Mouse (Mus musculus) G1E (cell line): ENCODE data around the gene Sec63. TPM values are rescaled to one million over a fixed set of nuclear protein-coding genes. Genes with fewer than 3 reads are reported as not detected.

Source experiments
- ATAC-seq: 2 replicates; pipeline ENCODE4 v1.8.0; 2016; ENCODE audit warnings: mild to moderate bottlenecking; ENCODE audit not compliant: insufficient number of reproducible peaks, poor library complexity, low FRiP score, severe bottlenecking; ENCODE audit errors: extremely low read depth
- DNase-seq: peaks from one replicate; pipeline ENCODE4 v3.0.0; 2012; ENCODE audit warnings: low spot score
- H3K27me3 ChIP-seq: 2 replicates; pipeline ENCODE4 v1.6.1; 2012; ENCODE audit warnings: mild to moderate bottlenecking, low read length, inconsistent platforms; ENCODE audit not compliant: insufficient read depth
- H3K36me3 ChIP-seq: replicated peaks from 2 replicates; pipeline ENCODE3; 2012; ENCODE audit warnings: mild to moderate bottlenecking, inconsistent platforms
- H3K4me1 ChIP-seq: 2 replicates; pipeline ENCODE4 v1.6.1; 2012; ENCODE audit warnings: low read depth, low read length, inconsistent platforms, mixed read lengths; ENCODE audit not compliant: insufficient read depth
- H3K4me3 ChIP-seq: 2 replicates; pipeline ENCODE4 v1.5.1; 2012; ENCODE audit warnings: low read depth, mild to moderate bottlenecking, inconsistent platforms, low read length, moderate library complexity, mixed read lengths
- H3K9me3 ChIP-seq: replicated peaks from 2 replicates; pipeline ENCODE4 v1.6.1; 2012; ENCODE audit warnings: inconsistent platforms
- CTCF ChIP-seq: IDR thresholded peaks from 2 replicates; pipeline ENCODE4 v1.5.1; 2012; ENCODE audit warnings: low read depth, low read length, inconsistent platforms, mixed read lengths
- GATA1 ChIP-seq: IDR thresholded peaks from 2 replicates; pipeline ENCODE4 v1.6.1; 2012; ENCODE audit warnings: borderline replicate concordance, low read length, inconsistent platforms, mixed read lengths
- GATA2 ChIP-seq: IDR thresholded peaks from 2 replicates; pipeline ENCODE4 v1.6.1; 2012; ENCODE audit warnings: low read depth, low read length, inconsistent platforms, borderline replicate concordance
- POLR2AphosphoS5 ChIP-seq: IDR thresholded peaks from 2 replicates; pipeline ENCODE4 v1.6.1; 2012; ENCODE audit warnings: low read depth, low read length, inconsistent platforms; ENCODE audit not compliant: insufficient replicate concordance
- TAL1 ChIP-seq: conservative IDR thresholded peaks from 2 replicates; pipeline ENCODE4 v1.6.1; 2012; ENCODE audit warnings: low read depth, low read length, inconsistent platforms, mixed read lengths
- polyA plus RNA-seq: library from polyadenylated mRNA; stranded (reverse); fragments of >175 nt; gene quantifications from 2 replicates; pipeline ENCODE4 v1.2.3, GENCODE M21; 2012
- total RNA-seq, 2 experiments: library from RNA; stranded (forward) in 1 of 2; stranded (reverse) in 1 of 2; fragments of 200-1000 nt in 1 of 2; fragments of >200 nt in 1 of 2; fragmentation: Nextera tagmentation in 1 of 2; gene quantifications; 2 replicates each; pipeline ENCODE4 v1.2.3; 2014 to 2017

The Sec63 gene
- total and polyA plus RNA-seq, 3 experiments: 4.0 to 17.5 (median 15.6) TPM

GRCm38 (mm10) chr10:42843416-42843815, 82.1 kb downstream of the Sec63 start:
- ATAC-seq: no peak
- TF ChIP-seq GATA2 (no peak), GATA1 (no peak), TAL1 (no peak), POLR2AphosphoS5 (no peak), CTCF (no peak)
- peaks cover under 1% of the 10 kb centered on the region; the same call in 1 of the 2 replicates for H3K4me1 ChIP-seq
- H3K4me3 ChIP-seq: no peak overlapping the region
- no peaks in the 10 kb centered on the region for H3K9me3 ChIP-seq
- no peaks in the 10 kb centered on the region for H3K36me3 ChIP-seq
- H3K27me3 ChIP-seq: no peaks in the 10 kb centered on the region
- DNase-seq: no peak

DNA sequence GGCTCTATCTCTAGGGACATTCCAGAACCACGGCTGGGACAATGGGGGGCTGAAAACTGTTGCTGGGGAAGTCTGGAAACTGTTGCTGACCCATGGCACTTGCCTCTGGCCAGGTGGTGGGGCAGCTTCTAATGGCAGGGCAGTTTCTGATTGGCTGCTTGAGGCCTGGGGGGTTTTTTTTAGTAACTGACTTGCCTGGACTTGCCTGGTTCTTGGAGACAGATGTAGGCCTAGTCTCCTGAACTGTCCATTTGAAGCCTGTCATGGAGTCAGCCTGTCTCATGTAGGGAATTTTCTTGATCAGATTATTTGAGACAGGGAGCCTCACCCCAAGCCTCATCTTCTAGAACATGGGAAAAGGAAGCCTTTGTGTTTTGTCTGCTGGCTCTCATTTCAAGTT, 84.2 kb downstream of the Sec63 start:
- Histone ChIP-seq H3K9me3 (no peaks in the 10 kb centered on the region), H3K36me3 (no peaks in the 10 kb centered on the region), H3K27me3 (no peaks in the 10 kb centered on the region), H3K4me1 (peaks cover 5% of the 10 kb centered on the region; the same call in 1 of the 2 replicates), H3K4me3 (no peak overlapping the region)
- ATAC-seq: no peak
- DNase-seq: no peak
- TF ChIP-seq CTCF (no peak), GATA1 (no peak), POLR2AphosphoS5 (no peak), TAL1 (no peak), GATA2 (no peak)

DNA sequence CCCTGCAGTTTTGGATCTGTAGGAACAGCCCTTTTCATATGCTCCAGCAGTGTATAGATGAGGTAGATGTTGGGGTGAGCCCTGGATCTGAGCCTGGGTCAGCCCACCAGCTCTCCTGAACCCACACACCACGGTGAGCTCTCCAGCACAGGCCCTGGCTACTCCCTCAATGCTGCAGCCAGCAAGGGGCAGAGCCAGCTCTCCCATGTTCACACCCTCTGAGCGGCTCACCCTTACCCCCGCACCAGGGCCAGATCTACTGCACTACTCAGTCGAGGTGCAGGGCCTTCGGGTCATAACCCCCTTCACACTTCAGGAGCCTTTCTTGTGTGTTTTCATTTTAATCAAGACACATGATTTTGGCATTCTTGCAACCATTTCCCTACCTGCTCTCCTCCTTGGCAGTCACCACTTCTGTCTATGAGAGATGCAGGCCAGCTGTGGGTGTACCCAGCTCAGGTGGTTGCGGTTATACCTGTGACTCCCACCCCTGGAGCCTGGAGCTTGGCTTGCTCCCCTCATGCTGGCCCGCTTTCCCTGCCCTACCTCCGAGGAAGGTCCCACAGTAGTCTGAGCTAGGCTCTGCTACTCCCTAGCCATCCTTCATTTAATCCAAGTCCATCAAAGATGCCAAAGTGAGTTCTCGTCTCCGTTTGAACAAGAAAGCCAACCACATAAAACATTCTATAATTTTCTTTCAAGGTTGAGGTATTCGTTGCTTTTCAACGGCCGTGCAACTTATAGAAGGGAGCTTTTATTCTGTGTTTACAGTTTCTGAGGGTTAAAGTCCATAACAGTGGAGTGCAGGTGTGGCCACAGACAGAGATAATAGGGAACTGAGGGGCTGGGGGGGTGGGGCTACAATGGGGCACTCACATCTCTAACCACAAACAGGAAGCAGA, 87.1 kb downstream of the Sec63 start:
- ATAC-seq: no peak
- TF ChIP-seq GATA1 (no peak), CTCF (no peak), TAL1 (no peak), POLR2AphosphoS5 (no peak), GATA2 (no peak)

DNA sequence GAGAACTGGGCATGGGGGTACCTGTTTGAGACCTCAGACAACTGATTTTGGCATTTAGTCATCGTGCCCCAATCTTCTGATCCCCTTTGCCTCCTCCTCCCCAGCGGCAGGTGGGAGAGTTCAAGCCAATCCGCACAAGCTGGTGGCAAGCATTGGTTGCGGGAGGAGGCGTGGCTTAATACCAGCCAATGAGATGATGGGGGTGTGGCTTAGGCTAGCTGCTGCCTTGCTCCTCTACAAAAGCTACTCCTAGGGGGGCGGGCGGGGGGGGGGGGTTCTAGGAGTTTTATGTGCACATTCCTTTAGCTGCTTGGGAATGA, 87.7 kb downstream of the Sec63 start:
- Histone ChIP-seq H3K36me3 (no peaks in the 10 kb centered on the region), H3K4me3 (no peak overlapping the region), H3K4me1 (peaks cover 5% of the 10 kb centered on the region; the same call in 1 of the 2 replicates), H3K27me3 (no peaks in the 10 kb centered on the region), H3K9me3 (no peaks in the 10 kb centered on the region)
- no peak for ATAC-seq
- no peak for DNase-seq
- TF ChIP-seq POLR2AphosphoS5 (no peak), CTCF (no peak), TAL1 (no peak), GATA1 (no peak), GATA2 (no peak)

More for the DNA sequence above, 87.1 kb downstream of the Sec63 start:
- H3K27me3 ChIP-seq: no peaks in the 10 kb centered on the region
- H3K4me3 ChIP-seq: no peak overlapping the region
- no peaks in the 10 kb centered on the region for H3K36me3 ChIP-seq
- H3K4me1 ChIP-seq: peaks cover 5% of the 10 kb centered on the region; the same call in 1 of the 2 replicates
- DNase-seq: no peak
- no peaks in the 10 kb centered on the region for H3K9me3 ChIP-seq

GRCm38 (mm10) chr10:42854838-42855237, 93.5 kb downstream of the Sec63 start:
- ATAC-seq (no peak), DNase-seq (no peak)
- TF ChIP-seq CTCF (no peak), GATA1 (no peak), GATA2 (no peak), TAL1 (no peak), POLR2AphosphoS5 (no peak)
- peaks cover 3% of the 10 kb centered on the region; the same call in 1 of the 2 replicates for H3K9me3 ChIP-seq
- no peaks in the 10 kb centered on the region for H3K27me3 ChIP-seq
- H3K4me1 ChIP-seq: no peaks in the 10 kb centered on the region
- no peaks in the 10 kb centered on the region for H3K36me3 ChIP-seq
- H3K4me3 ChIP-seq: no peak overlapping the region

DNA sequence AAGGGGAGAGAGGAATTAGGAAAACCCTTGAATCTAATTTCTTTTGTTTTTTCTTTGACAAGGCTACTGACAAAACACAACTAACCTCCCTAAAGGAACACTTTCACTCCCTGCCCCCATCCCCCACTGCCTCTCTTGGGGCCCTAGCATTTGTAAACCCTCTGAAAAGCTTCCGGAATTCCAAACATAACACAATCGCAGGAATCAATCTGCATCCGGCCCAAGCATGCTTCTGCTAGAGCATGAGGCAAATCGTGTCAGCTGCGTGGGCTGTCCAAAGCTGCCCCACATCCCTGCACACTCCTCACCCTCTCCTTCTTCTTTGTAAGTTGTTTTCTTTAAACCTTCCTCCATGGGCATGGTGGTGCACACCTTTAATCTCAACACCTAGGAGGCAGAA, 94.0 kb downstream of the Sec63 start:
- no peaks in the 10 kb centered on the region for H3K4me1 ChIP-seq
- no peak for TF ChIP-seq CTCF
- H3K36me3 ChIP-seq: no peaks in the 10 kb centered on the region
- H3K4me3 ChIP-seq: no peak overlapping the region
- H3K27me3 ChIP-seq: no peaks in the 10 kb centered on the region
- ATAC-seq (no peak), DNase-seq (no peak)
- H3K9me3 ChIP-seq: peaks cover 3% of the 10 kb centered on the region; the same call in 1 of the 2 replicates
